Mouse (Mus musculus) testis, adult 2 months (tissue): ENCODE results near the gene Gm26602. TPM values are rescaled to one million over a fixed set of nuclear protein-coding genes. Genes with fewer than 3 reads are reported as not detected.

Experiments used
- H3K27ac ChIP-seq: fragments of 200-500 bp; 2 replicates; pipeline ENCODE4 v1.5.1; 2012; ENCODE audit warnings: low read depth, low read length; ENCODE audit not compliant: control insufficient read depth, insufficient read depth
- H3K27me3 ChIP-seq: fragments of 200-500 bp; 2 replicates; pipeline ENCODE4 v1.6.1; 2012; ENCODE audit warnings: mild to moderate bottlenecking, low read length, moderate library complexity; ENCODE audit not compliant: control insufficient read depth, insufficient read depth
- H3K36me3 ChIP-seq: fragments of 200-500 bp; 2 replicates; pipeline ENCODE4 v1.6.1; 2012; ENCODE audit warnings: mild to moderate bottlenecking, low read length; ENCODE audit not compliant: control insufficient read depth, insufficient read depth
- H3K4me1 ChIP-seq: fragments of 200-500 bp; 2 replicates; pipeline ENCODE4 v1.6.1; 2012; ENCODE audit warnings: low read length; ENCODE audit not compliant: control insufficient read depth, insufficient read depth
- H3K4me3 ChIP-seq: fragments of 200-500 bp; 2 replicates; pipeline ENCODE4 v1.5.1; 2012; ENCODE audit warnings: low read depth, mild to moderate bottlenecking, low read length, moderate library complexity, mixed read lengths; ENCODE audit not compliant: control insufficient read depth
- CTCF ChIP-seq: fragments of 200-500 bp; IDR thresholded peaks from 2 replicates; pipeline ENCODE4 v1.5.1; 2012; ENCODE audit warnings: low read depth, mild to moderate bottlenecking, inconsistent platforms, low read length, moderate library complexity; ENCODE audit not compliant: control insufficient read depth, insufficient read depth, insufficient replicate concordance
- POLR2A ChIP-seq: fragments of 200-500 bp; IDR thresholded peaks from 2 replicates; pipeline ENCODE4 v1.6.1; 2012; ENCODE audit warnings: low read depth, mild to moderate bottlenecking, inconsistent platforms, low read length, moderate library complexity; ENCODE audit not compliant: control insufficient read depth
- polyA plus RNA-seq: library from polyadenylated mRNA; depleted of rRNA; stranded (reverse); fragments of >200 nt; gene quantifications from 2 replicates; pipeline ENCODE4 v1.2.3, GENCODE M21; 2012

Gene Gm26602
- polyA plus RNA-seq, 1 experiment, result not detected

DNA sequence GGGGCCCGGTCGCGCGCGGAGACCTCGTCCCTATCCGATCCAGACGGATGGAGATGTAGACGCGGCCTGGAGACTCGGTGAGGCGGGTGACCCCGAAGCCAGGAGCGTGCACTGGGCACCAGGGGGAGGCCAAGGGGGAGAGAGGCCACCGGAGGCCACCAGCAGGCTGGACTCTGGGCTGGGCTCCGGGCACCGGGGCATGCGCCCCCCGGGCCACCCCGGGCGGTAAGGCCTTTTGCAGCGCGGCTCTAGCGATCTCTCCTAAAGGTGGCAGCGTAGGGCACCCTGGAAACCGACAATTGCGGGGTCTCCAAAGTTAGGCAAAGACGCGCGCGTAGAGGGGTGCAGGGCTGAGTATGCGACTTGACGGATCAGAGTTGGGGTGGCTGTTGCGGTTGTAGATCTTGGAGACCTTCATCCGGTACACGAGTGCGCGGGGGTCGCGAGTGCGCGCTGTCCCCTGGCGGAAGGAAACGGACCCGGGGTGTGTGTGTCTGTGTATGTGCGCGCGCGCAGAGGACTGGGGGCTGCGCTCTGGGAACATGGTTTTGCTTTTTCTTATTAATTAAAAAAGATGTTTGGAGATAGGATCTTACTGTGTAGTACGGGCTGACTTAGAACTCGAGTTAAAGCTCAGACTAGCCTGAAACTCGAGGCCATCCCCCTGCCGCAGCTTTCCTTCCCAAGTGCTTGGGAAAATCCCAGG is 16.8 kb downstream of the Gm26602 start:
- H3K4me1 ChIP-seq, result peaks cover 30% of the 10 kb centered on the region

GRCm38 (mm10) chr10:79928030-79928694 is 17.5 kb downstream of the Gm26602 start:
- no peaks in the 10 kb centered on the region for H3K27me3 ChIP-seq
- H3K4me3 ChIP-seq, result peak overlapping the region; percentile 78
- H3K4me1 ChIP-seq, result peaks cover 34% of the 10 kb centered on the region
- H3K27ac ChIP-seq, result no peak overlapping the region
- no peaks in the 10 kb centered on the region for H3K36me3 ChIP-seq
- TF ChIP-seq CTCF (no peak), POLR2A (no peak)

More for the DNA sequence above, 16.8 kb downstream of the Gm26602 start:
- Histone ChIP-seq H3K27ac (peak overlapping the region; percentile 55; the same call in 1 of the 2 replicates), H3K27me3 (no peaks in the 10 kb centered on the region), H3K4me3 (peak overlapping the region; percentile 78), H3K36me3 (no peaks in the 10 kb centered on the region)
- TF ChIP-seq CTCF (no peak), POLR2A (no peak)

GRCm38 (mm10) chr10:79928907-79929701 is 18.4 kb downstream of the Gm26602 start:
- Histone ChIP-seq H3K27ac (no peak overlapping the region), H3K27me3 (no peaks in the 10 kb centered on the region), H3K36me3 (no peaks in the 10 kb centered on the region), H3K4me3 (peak overlapping the region; percentile 85), H3K4me1 (peaks cover 43% of the 10 kb centered on the region)
- no peak for TF ChIP-seq POLR2A
- TF ChIP-seq CTCF, result no peak

GRCm38 (mm10) chr10:79929967-79930825 is 19.5 kb downstream of the Gm26602 start:
- no peaks in the 10 kb centered on the region for H3K36me3 ChIP-seq
- peak overlapping the region; percentile 85 for H3K4me3 ChIP-seq
- no peaks in the 10 kb centered on the region for H3K27me3 ChIP-seq
- TF ChIP-seq CTCF, result no peak
- 0 out of 2 replicates have a peak, but pooled peaks have one; percentile 55 for TF ChIP-seq POLR2A
- peaks cover 44% of the 10 kb centered on the region for H3K4me1 ChIP-seq
- H3K27ac ChIP-seq, result peak overlapping the region; percentile 10; the same call in 1 of the 2 replicates

DNA sequence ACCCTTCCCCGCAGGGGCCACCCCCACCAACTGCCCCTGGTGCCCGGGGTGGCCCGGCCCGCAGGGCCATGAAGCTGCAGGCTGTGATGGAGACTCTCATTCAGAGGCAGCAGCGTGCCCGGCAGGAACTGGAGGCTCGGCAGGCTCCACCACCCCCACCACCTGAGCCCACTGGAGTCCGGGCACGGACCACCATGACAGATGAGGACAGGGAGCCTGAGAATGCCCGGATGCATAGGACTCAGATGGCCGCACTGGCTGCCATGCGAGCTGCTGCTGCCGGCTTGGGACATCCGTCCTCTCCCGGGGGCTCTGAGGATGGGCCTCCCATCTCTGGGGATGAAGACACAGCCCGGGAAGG is 20.1 kb downstream of the Gm26602 start:
- no peak overlapping the region for H3K27ac ChIP-seq
- H3K4me1 ChIP-seq, result peaks cover 43% of the 10 kb centered on the region
- peak overlapping the region; percentile 83 for H3K4me3 ChIP-seq
- H3K36me3 ChIP-seq, result no peaks in the 10 kb centered on the region
- H3K27me3 ChIP-seq, result no peaks in the 10 kb centered on the region
- TF ChIP-seq CTCF (no peak), POLR2A (no peak)

DNA sequence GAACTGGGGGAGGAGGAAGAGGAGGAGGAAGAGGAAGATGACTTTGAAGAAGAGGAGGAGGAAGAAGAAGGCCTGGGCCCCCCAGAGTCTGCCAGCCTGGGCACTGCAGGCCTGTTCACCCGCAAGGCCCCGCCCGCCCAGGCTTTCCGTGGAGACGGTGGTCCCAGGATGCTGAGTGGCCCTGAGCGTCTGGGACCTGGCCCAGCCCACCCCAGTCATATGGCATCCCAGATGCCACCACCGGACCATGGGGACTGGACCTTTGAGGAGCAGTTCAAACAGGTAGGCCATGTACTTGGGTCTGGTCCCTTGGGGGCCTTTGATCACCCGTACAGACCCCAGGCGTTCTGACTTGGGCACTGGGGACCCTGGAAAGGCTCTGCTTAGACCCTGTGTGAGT is 21.1 kb downstream of the Gm26602 start:
- TF ChIP-seq CTCF, result no peak
- no peak for TF ChIP-seq POLR2A
- Histone ChIP-seq H3K27ac (no peak overlapping the region), H3K4me1 (peaks cover 39% of the 10 kb centered on the region), H3K36me3 (no peaks in the 10 kb centered on the region), H3K4me3 (peak overlapping the region; percentile 83), H3K27me3 (no peaks in the 10 kb centered on the region)
